Mouse (Mus musculus) cerebellum, adult 2 months (tissue): ENCODE data around the gene Kbtbd2.

Source experiments
- CTCF ChIP-seq: fragments of 200-500 bp; IDR thresholded peaks from 2 replicates; pipeline ENCODE4 v1.5.1; 2011; ENCODE audit warnings: low read depth, mild to moderate bottlenecking, control low read depth, low read length, moderate library complexity, borderline replicate concordance; ENCODE audit not compliant: insufficient read depth
- POLR2A ChIP-seq: fragments of 200-500 bp; IDR thresholded peaks from 2 replicates; pipeline ENCODE4 v1.6.1; 2011; ENCODE audit warnings: low read length, control low read depth, borderline replicate concordance; ENCODE audit not compliant: insufficient read depth

DNA sequence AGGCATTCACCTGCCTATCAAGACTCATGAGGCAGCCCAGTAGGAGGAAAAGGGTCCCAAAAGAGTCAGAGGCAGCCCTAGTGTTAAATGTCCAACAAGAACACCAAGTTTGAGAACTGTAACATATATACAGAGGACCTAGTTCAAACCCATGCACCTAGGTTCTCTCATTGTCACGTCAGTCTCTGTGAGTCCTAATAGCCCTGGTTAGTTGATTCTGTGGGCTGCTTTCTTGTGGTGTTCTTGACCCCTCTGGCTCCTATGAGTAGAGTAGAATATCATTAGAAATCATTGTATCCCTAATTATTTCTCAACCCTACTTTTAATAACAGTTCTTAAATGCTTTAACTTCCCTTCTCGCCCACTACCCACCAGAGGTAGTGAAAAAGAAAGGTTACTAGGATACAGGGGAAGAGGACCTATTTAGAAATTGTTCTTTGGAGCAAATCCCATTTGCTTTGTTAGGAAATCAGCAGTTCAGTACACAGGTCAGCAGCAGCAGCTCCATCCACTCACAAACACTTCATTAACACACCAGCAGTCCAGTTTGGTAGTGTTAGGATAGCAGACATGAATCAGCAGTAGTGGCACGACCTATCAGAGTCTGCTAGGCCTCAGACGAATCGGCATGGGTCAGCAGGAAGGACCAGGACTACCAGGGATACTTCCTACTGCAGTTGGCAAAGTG lies 21.0 kb upstream of the Kbtbd2 start:
- TF ChIP-seq CTCF = no peak
- no peak for TF ChIP-seq POLR2A
